Mouse (Mus musculus) intestine, embryonic 14.5 days (tissue): ENCODE results near the gene Ankfy1. TPM values are rescaled to one million over a fixed set of nuclear protein-coding genes. Genes with fewer than 3 reads are reported as not detected.
"Not testable (repeated sequence)": the region's sequence is repeated elsewhere in the genome, so short reads cannot be mapped to it uniquely, and the experiment has no call there.

Experiments
- ATAC-seq: fragments of 200-750 bp; cut with Nextera tagmentation; replicated peaks from 2 replicates; pipeline ENCODE4 v1.8.0; 2017; ENCODE audit warnings: low read depth, moderate number of reproducible peaks, moderate TSS enrichment, moderate library complexity; ENCODE audit not compliant: low FRiP score, low TSS enrichment
- DNase-seq: peaks from one replicate; pipeline ENCODE4 v3.0.0-alpha.2; 2018; ENCODE audit warnings: low spot score
- H3K27ac ChIP-seq: fragments of 300-500 bp; sonication (generic); 2 replicates; pipeline ENCODE4 v1.5.1; 2014; ENCODE audit warnings: low read depth, mild to moderate bottlenecking, control low read depth
- H3K27me3 ChIP-seq: fragments of 300-500 bp; sonication (generic); replicated peaks from 2 replicates; pipeline ENCODE4 v1.6.1; 2014; ENCODE audit warnings: low read length, control low read depth; ENCODE audit not compliant: control insufficient read depth, insufficient read depth
- H3K36me3 ChIP-seq: fragments of 300-500 bp; sonication (generic); 2 replicates; pipeline ENCODE4 v1.6.1; 2014; ENCODE audit warnings: low read length, control low read depth; ENCODE audit not compliant: control insufficient read depth, insufficient read depth
- H3K4me1 ChIP-seq: fragments of 300-500 bp; sonication (generic); replicated peaks from 2 replicates; pipeline ENCODE4 v1.6.1; 2014; ENCODE audit warnings: low read length, control low read depth, mixed read lengths; ENCODE audit not compliant: control insufficient read depth, insufficient read depth
- H3K4me2 ChIP-seq: fragments of 300-500 bp; sonication (generic); 2 replicates; pipeline ENCODE4 v1.6.1; 2014; ENCODE audit warnings: low read length
- H3K4me3 ChIP-seq: fragments of 300-500 bp; sonication (generic); 2 replicates; pipeline ENCODE4 v1.5.1; 2014; ENCODE audit warnings: low read depth, low read length, control low read depth, mixed read lengths
- H3K9ac ChIP-seq: fragments of 300-500 bp; sonication (generic); 2 replicates; pipeline ENCODE4 v1.6.1; 2014; ENCODE audit warnings: mild to moderate bottlenecking, low read length
- H3K9me3 ChIP-seq: fragments of 300-500 bp; sonication (generic); 2 replicates; pipeline ENCODE4 v1.6.1; 2016; ENCODE audit warnings: low read length, control low read depth; ENCODE audit not compliant: control insufficient read depth
- WGBS: fragments of 180-500 bp; shearing (Covaris S2); extraction: QIAGEN DNeasy Blood & Tissue Kit; methylation state at CpG from one replicate; pipeline ENCODE4 v1.1.7; 2014; 5-methylcytosine and 5-hydroxymethylcytosine counted together
- polyA plus RNA-seq: library from polyadenylated mRNA; unstranded; fragments of >200 nt; fragmentation: Nextera tagmentation; extraction: Ambion mirVana; gene quantifications from 2 replicates; pipeline ENCODE4 v1.2.1, GENCODE M21; 2014

Ankfy1 gene
- polyA plus RNA-seq, 1 experiment from 2014 or later: 32.8 TPM

- Histone ChIP-seq H3K4me1 (no peaks in the 10 kb centered on the region), H3K9me3 (no peaks in the 10 kb centered on the region), H3K36me3 (peaks cover 69% of the 10 kb centered on the region), H3K4me2 (no peak overlapping the region), H3K27me3 (no peaks in the 10 kb centered on the region), H3K27ac (no peak overlapping the region), H3K4me3 (no peak overlapping the region), H3K9ac (no peak overlapping the region)
- WGBS: 83% methylated on average over 3 of the region's 3 CpGs
- ATAC-seq (no peak), DNase-seq (no peak)
These were observed 43.9 kb downstream of the Ankfy1 start for GRCm38 (mm10) chr11:72733736-72734135.

DNA sequence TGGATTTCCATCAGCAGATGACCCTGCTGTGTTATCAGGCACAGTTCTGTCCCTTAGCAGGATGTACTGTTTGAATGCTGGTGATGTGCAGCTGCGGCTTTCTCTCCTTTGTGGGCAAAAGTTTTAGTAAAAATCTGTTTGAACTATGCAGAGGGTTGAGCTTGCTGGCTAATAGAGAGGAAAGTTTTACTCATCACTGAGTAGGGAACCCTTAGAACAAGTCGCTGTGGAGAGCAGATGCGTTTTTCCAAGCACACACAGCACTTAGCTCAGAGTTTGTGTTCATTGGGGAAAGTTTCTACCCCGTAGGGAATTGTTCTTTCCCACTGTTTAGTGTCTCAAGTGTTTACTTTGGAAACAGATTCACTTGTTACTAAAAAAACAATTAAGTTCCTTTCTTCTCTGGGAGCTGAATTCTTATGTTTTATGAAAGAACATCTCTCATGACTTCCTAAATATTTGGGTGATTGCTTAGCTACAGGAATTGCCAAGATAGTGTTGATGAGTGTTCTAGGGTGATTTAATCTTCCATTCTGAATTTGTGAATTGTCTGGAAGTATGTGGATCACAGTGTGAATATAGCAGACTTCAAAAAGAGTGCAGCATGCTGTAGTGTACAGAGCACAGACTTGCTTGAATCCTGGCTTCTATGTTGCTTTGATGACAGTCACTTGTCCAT lies 45.2 kb downstream of the Ankfy1 start:
- H3K4me2 ChIP-seq: no peak overlapping the region
- no peak overlapping the region for H3K9ac ChIP-seq
- no peak overlapping the region for H3K4me3 ChIP-seq
- H3K9me3 ChIP-seq: no peaks in the 10 kb centered on the region
- no peak overlapping the region for H3K27ac ChIP-seq
- WGBS: 83% methylated on average over 4 of the region's 4 CpGs
- H3K27me3 ChIP-seq: no peaks in the 10 kb centered on the region
- peaks cover 68% of the 10 kb centered on the region for H3K36me3 ChIP-seq
- DNase-seq (no peak), ATAC-seq (no peak)
- H3K4me1 ChIP-seq: no peaks in the 10 kb centered on the region

DNA sequence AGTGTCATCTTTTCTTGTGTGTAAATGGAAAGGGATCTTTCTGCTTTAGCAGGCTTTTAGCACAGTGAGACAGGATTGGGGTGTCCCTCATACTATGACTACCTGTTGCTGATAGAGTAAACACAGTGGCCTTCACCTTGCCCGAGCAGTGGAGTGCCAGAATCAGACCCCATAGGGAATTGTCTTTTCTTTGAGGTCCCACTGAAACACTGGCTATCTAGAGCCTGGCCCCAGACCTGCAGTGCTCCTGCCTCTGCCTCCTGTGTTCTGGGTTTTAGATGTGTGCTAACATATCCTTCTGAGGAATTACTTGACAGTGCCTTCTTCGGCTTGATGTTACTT lies 45.7 kb downstream of the Ankfy1 start:
- Histone ChIP-seq H3K9ac (no peak overlapping the region), H3K4me3 (no peak overlapping the region), H3K27ac (no peak overlapping the region), H3K27me3 (no peaks in the 10 kb centered on the region), H3K36me3 (peaks cover 68% of the 10 kb centered on the region), H3K9me3 (no peaks in the 10 kb centered on the region), H3K4me2 (no peak overlapping the region), H3K4me1 (no peaks in the 10 kb centered on the region)
- no peak for ATAC-seq
- DNase-seq: no peak
- 87% methylated on average over 2 of the region's 2 CpGs for WGBS

GRCm38 (mm10) chr11:72736320-72736719 lies 46.5 kb downstream of the Ankfy1 start:
- H3K27me3 ChIP-seq: no peaks in the 10 kb centered on the region
- ATAC-seq: no peak
- no peaks in the 10 kb centered on the region for H3K9me3 ChIP-seq
- no peak overlapping the region for H3K4me2 ChIP-seq
- H3K36me3 ChIP-seq: peaks cover 68% of the 10 kb centered on the region
- no peak overlapping the region for H3K4me3 ChIP-seq
- WGBS: 60% methylated on average over 1 of the region's 1 CpGs
- no peak for DNase-seq
- no peak overlapping the region for H3K27ac ChIP-seq
- no peaks in the 10 kb centered on the region for H3K4me1 ChIP-seq
- no peak overlapping the region for H3K9ac ChIP-seq

GRCm38 (mm10) chr11:72737517-72737916 lies 47.7 kb downstream of the Ankfy1 start:
- DNase-seq: not testable (repeated sequence)
- 87% methylated on average over 5 of the region's 5 CpGs for WGBS

DNA sequence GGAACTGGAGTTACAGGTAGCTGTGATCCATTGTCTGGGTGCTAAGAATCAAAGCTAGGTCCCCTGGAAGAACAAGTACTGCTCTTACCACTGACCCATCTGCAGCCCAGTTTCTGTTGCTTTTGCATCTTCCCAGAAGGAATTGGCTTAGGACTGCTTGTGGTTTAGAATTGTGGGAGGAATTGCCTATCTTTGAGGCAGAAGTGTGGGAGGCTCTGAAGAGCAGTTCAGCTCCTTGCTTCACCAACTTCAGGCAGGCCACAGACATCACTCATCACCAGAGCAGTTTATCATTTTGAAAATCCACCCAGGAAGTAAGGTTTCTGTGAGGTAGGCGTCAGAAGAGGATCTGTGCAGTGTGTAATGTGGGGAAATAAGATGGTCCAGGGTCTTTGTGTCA lies 49.2 kb downstream of the Ankfy1 start:
- DNase-seq (no peak), ATAC-seq (no peak)
- H3K4me1 ChIP-seq: no peaks in the 10 kb centered on the region
- peaks cover 63% of the 10 kb centered on the region for H3K36me3 ChIP-seq
- WGBS: 91% methylated on average over 1 of the region's 1 CpGs
- no peak overlapping the region for H3K4me2 ChIP-seq
- no peak overlapping the region for H3K9ac ChIP-seq
- no peaks in the 10 kb centered on the region for H3K27me3 ChIP-seq
- H3K9me3 ChIP-seq: no peaks in the 10 kb centered on the region
- no peak overlapping the region for H3K27ac ChIP-seq
- H3K4me3 ChIP-seq: no peak overlapping the region

More at GRCm38 (mm10) chr11:72737517-72737916, 47.7 kb downstream of the Ankfy1 start:
- not testable (repeated sequence) for H3K27ac ChIP-seq, H3K4me1 ChIP-seq, H3K4me2 ChIP-seq, H3K4me3 ChIP-seq, ATAC-seq, H3K9ac ChIP-seq, H3K27me3 ChIP-seq, H3K9me3 ChIP-seq
- peaks cover 63% of the 10 kb centered on the region for H3K36me3 ChIP-seq

- no peak for DNase-seq
- Histone ChIP-seq H3K9ac (no peak overlapping the region), H3K4me1 (no peaks in the 10 kb centered on the region), H3K27ac (no peak overlapping the region), H3K27me3 (no peaks in the 10 kb centered on the region), H3K36me3 (peaks cover 98% of the 10 kb centered on the region), H3K9me3 (no peaks in the 10 kb centered on the region), H3K4me2 (no peak overlapping the region), H3K4me3 (no peak overlapping the region)
- no peak for ATAC-seq
- 30% methylated on average over 2 of the region's 2 CpGs for WGBS
These were observed 62.1 kb downstream of the Ankfy1 start for GRCm38 (mm10) chr11:72751956-72752355.

DNA sequence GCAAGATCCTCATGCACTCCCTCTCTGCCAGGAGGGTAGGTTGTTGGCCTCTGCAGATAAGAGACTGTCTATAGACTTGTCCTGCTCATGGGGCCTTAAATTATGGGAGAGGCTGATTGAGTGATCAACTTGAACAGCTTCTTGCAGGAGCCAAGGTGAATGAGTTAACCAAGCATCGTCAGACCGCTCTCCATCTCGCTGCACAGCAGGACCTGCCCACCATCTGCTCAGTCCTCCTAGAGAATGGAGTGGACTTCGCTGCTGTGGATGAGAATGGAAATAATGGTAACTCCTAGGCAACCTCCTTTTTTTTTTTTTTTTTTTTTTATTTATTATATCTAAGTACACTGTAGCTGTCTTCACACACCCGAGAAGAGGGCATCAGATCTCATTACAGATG lies 68.5 kb downstream of the Ankfy1 start:
- Histone ChIP-seq H3K9ac (no peak overlapping the region), H3K4me2 (no peak overlapping the region), H3K27ac (no peak overlapping the region), H3K9me3 (no peaks in the 10 kb centered on the region), H3K4me1 (no peaks in the 10 kb centered on the region), H3K4me3 (no peak overlapping the region), H3K36me3 (peaks cover 98% of the 10 kb centered on the region), H3K27me3 (no peaks in the 10 kb centered on the region)
- ATAC-seq (no peak), DNase-seq (no peak)
- WGBS: 90% methylated on average over 5 of the region's 5 CpGs

GRCm38 (mm10) chr11:72759581-72759980 lies 69.8 kb downstream of the Ankfy1 start:
- no peak overlapping the region for H3K4me3 ChIP-seq
- no peaks in the 10 kb centered on the region for H3K27me3 ChIP-seq
- H3K4me2 ChIP-seq: no peak overlapping the region
- peaks cover 97% of the 10 kb centered on the region for H3K36me3 ChIP-seq
- H3K4me1 ChIP-seq: no peaks in the 10 kb centered on the region
- DNase-seq (no peak), ATAC-seq (no peak)
- WGBS: 93% methylated on average over 6 of the region's 6 CpGs
- H3K9me3 ChIP-seq: no peaks in the 10 kb centered on the region
- H3K27ac ChIP-seq: no peak overlapping the region
- no peak overlapping the region for H3K9ac ChIP-seq
